Mouse (Mus musculus) retina, embryonic 14.5 days (tissue): ENCODE measurements around the gene Acsm3.

Experiments used
- DNase-seq: peaks from one replicate; pipeline ENCODE4 v3.0.0-alpha.2; 2015; ENCODE audit warnings: low spot score

Acsm3 gene

GRCm38 (mm10) chr7:119800488-119800887 lies 39.8 kb downstream of the Acsm3 start:
- DNase-seq = no peak

- DNase-seq = no peak
Observed at GRCm38 (mm10) chr7:119800991-119801390, 40.3 kb downstream of the Acsm3 start.

- DNase-seq = no peak
Observed at GRCm38 (mm10) chr7:119807396-119807795, 46.7 kb downstream of the Acsm3 start.

- DNase-seq = no peak
Observed at GRCm38 (mm10) chr7:119808723-119809122, 48.0 kb downstream of the Acsm3 start.

- no peak for DNase-seq
Observed at GRCm38 (mm10) chr7:119835371-119835770, 74.6 kb downstream of the Acsm3 start.

- DNase-seq = no peak
Observed at GRCm38 (mm10) chr7:119835996-119836777, 75.5 kb downstream of the Acsm3 start.
